Mouse (Mus musculus): ENCODE results near the gene Hexb. TPM values are rescaled to one million over a fixed set of nuclear protein-coding genes. Genes with fewer than 3 reads are reported as not detected.

Hexb gene
- total and polyA plus RNA-seq, 3 experiments, result 12.7 to 15.4 TPM; not detected in 1

DNA sequence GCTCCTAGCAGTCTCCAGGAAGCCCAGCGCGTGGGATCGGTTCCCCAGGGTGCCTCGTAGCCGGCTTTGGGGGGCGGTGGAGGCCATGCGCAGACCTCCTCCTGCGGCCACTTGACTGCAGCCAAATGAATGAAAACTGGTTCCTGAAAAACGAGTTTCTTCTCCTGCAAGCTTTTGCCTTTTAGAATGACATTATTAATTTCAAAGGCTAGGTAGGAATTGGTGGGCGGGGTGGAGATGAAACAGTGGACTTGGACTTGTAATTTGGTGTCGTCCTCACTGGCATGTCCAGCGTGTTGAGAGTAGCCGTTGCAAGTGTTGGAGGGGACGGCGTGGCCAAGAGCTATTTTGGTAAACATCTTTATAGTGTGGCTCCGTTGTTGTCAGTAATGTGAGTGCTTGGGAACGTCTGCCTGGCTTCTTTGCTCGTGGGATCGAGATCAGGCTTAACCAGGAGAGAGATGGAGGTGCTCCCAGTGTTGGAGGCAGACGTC, 43.7 kb upstream of the Hexb start:
- no peaks in the 10 kb centered on the region for H3K27me3 ChIP-seq (ENCODE audit: control insufficient read depth in 1 of 2, insufficient read depth in 2 of 2, low read length in 2 of 2)
- H3K36me3 ChIP-seq (ENCODE audit: control insufficient read depth in 1 of 2, insufficient read depth in 2 of 2, low read length in 2 of 2), result no peaks in the 10 kb centered on the region
- H3K27ac ChIP-seq (ENCODE audit: control insufficient read depth, low read depth, low read length), result no peak overlapping the region
- DNase-seq (ENCODE audit: low read depth, low spot score), result no peak
- no peak for TF ChIP-seq ZMIZ1 (IDR thresholded peaks at IDR 0.05; ENCODE audit: low read depth, low read length)
- no peak for TF ChIP-seq POLR2AphosphoS2 (IDR thresholded peaks at IDR 0.05; ENCODE audit: low read length)
- TF ChIP-seq RCOR1 (IDR thresholded peaks at IDR 0.05; ENCODE audit: low read depth, low read length), result no peak
- TF ChIP-seq E2F4 (IDR thresholded peaks at IDR 0.05; ENCODE audit: borderline replicate concordance, low read depth, low read length), result no peak
- TF ChIP-seq MAFK (IDR thresholded peaks at IDR 0.05; ENCODE audit: borderline replicate concordance, low read depth, low read length), result no peak
- TF ChIP-seq ETS1 (IDR thresholded peaks at IDR 0.05; ENCODE audit: low read depth, low read length), result no peak
- TF ChIP-seq HCFC1 (IDR thresholded peaks at IDR 0.05; ENCODE audit: low read depth, low read length), result no peak
- no peak for TF ChIP-seq SMC3 (IDR thresholded peaks at IDR 0.05; ENCODE audit: low read depth, low read length)
- no peak for TF ChIP-seq EP300 (IDR thresholded peaks at IDR 0.05; ENCODE audit: low read depth in 1 of 2, low read length in 2 of 2)
- no peak for TF ChIP-seq USF2 (IDR thresholded peaks at IDR 0.05; ENCODE audit: borderline replicate concordance in 1 of 2, insufficient read depth in 1 of 2, low read depth in 1 of 2, low read length in 2 of 2)
- TF ChIP-seq TBP (IDR thresholded peaks at IDR 0.05; ENCODE audit: low read depth, low read length), result no peak
- TF ChIP-seq CHD2 (IDR thresholded peaks at IDR 0.05; ENCODE audit: low read length), result no peak
- TF ChIP-seq NELFE (IDR thresholded peaks at IDR 0.05; ENCODE audit: low read depth, low read length), result no peak
- TF ChIP-seq USF1 (IDR thresholded peaks at IDR 0.05; ENCODE audit: low read depth, low read length), result no peak
- no peak for TF ChIP-seq MEF2A (IDR thresholded peaks at IDR 0.05; ENCODE audit: extremely low read depth, insufficient replicate concordance, low read depth, low read length, poor library complexity, severe bottlenecking)
- no peak for TF ChIP-seq MXI1 (IDR thresholded peaks at IDR 0.05; ENCODE audit: low read depth, low read length)
- TF ChIP-seq KAT2A (conservative IDR thresholded peaks at IDR 0.05; ENCODE audit: low read depth, low read length), result no peak
- TF ChIP-seq ZKSCAN1 (IDR thresholded peaks at IDR 0.05; ENCODE audit: low read depth, low read length), result no peak
- no peak for TF ChIP-seq GABPA (IDR thresholded peaks at IDR 0.05; ENCODE audit: low read depth, low read length)
- H3K79me2 ChIP-seq (ENCODE audit: control insufficient read depth, insufficient read depth, low read length, poor library complexity), result no peaks in the 10 kb centered on the region
- no peaks in the 10 kb centered on the region for H3K4me1 ChIP-seq (ENCODE audit: control insufficient read depth in 1 of 2, insufficient read depth in 2 of 2, low read length in 2 of 2)
- H3K9me3 ChIP-seq (replicated peaks; ENCODE audit: insufficient read depth, low read length), result no peaks in the 10 kb centered on the region
- H3K4me3 ChIP-seq (ENCODE audit: control insufficient read depth in 1 of 2, insufficient read depth in 1 of 2, low read depth in 2 of 2, low read length in 2 of 2), result no peak overlapping the region
- no peak overlapping the region for H3K9ac ChIP-seq (ENCODE audit: control insufficient read depth, low read depth, low read length, poor library complexity, severe bottlenecking)

Data from MEL (cell line).